Mouse (Mus musculus) C2C12 (cell line): ENCODE measurements around the gene 1110065P20Rik.

Experiments used
- CEBPB ChIP-seq: IDR thresholded peaks from one replicate; pipeline ENCODE4 v1.6.1; 2011; ENCODE audit warnings: low read depth, mild to moderate bottlenecking, control low read depth, moderate library complexity
- CTCF ChIP-seq: IDR thresholded peaks from one replicate; pipeline ENCODE4 v1.5.1; 2011; ENCODE audit not compliant: control insufficient read depth, insufficient read depth, insufficient read length
- FOSL1 ChIP-seq: IDR thresholded peaks from one replicate; pipeline ENCODE4 v1.8.0; 2011; ENCODE audit warnings: mild to moderate bottlenecking, low read length; ENCODE audit not compliant: poor library complexity, insufficient read depth, severe bottlenecking
- MAX ChIP-seq: IDR thresholded peaks from one replicate; pipeline ENCODE4 v1.6.1; 2011; ENCODE audit warnings: mild to moderate bottlenecking, control low read depth
- MYOD1 ChIP-seq: IDR thresholded peaks from one replicate; pipeline ENCODE4 v1.6.1; 2011; ENCODE audit warnings: low read depth; ENCODE audit not compliant: control insufficient read depth, insufficient read length
- MYOG ChIP-seq: IDR thresholded peaks from one replicate; pipeline ENCODE4 v1.6.1; 2011; ENCODE audit not compliant: control insufficient read depth, insufficient read length; ENCODE audit errors: extremely low read depth
- USF1 ChIP-seq: IDR thresholded peaks from one replicate; pipeline ENCODE4 v1.6.1; 2011; ENCODE audit warnings: low read depth, mild to moderate bottlenecking, control low read depth, moderate library complexity

DNA sequence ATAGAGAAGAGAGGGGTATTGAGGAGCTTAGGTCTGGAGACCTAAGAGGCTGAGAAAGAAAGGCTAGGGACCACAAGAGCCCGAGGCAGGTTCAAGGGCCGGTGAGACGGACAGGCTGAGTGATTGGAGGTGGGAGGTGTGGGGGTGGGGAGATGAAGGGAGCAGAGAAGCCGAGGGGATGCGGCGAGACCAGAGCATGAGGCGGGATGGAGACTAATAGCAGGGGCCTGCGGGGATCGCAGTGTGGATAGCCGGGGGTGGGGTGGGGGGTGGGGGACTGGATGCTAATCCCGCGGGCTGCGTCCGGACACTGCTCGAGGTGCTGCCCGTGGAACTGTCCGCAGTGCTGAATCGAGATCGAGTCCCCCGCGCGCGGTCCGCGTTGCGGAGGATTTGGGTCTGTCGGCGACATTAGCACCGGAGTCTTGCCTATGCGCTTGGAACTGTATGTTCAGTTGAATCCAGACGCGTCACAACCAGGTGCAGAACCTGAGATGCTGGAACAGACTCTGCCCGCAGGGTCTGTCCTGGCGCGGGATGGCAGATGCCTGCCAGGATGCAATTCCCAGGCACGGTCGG, 31.2 kb upstream of the 1110065P20Rik start:
- TF ChIP-seq CTCF (no peak), USF1 (no peak), CEBPB (no peak), MAX (no peak), MYOG (no peak), FOSL1 (no peak), MYOD1 (no peak)
